Mouse (Mus musculus): ENCODE results near the gene 1700024G13Rik. TPM values are rescaled to one million over a fixed set of nuclear protein-coding genes. Genes with fewer than 3 reads are reported as not detected.

Gene 1700024G13Rik
- polyA plus RNA-seq, 1 experiment from 2014 or later: not detected

Other genes starting within 250 kb of the 1700024G13Rik start
- gene Msmb, start 246.4 kb downstream of the 1700024G13Rik start, polyA plus RNA-seq (2016; fragmentation: Nextera tagmentation; extraction: Ambion mirVana): not detected in 2 replicates
- gene Ncoa4, start 228.5 kb downstream of the 1700024G13Rik start, polyA plus RNA-seq (2016; fragmentation: Nextera tagmentation; extraction: Ambion mirVana): 102 and 112 TPM in 2 replicates
- 370 and 414 TPM in 2 replicates for gene Timm23, start 186.5 kb downstream of the 1700024G13Rik start, polyA plus RNA-seq (2016; fragmentation: Nextera tagmentation; extraction: Ambion mirVana)
- 32.7 and 35.3 TPM in 2 replicates for gene Parg, start 186.4 kb downstream of the 1700024G13Rik start, polyA plus RNA-seq (2016; fragmentation: Nextera tagmentation; extraction: Ambion mirVana)
- gene Ogdhl, start 66.4 kb downstream of the 1700024G13Rik start, polyA plus RNA-seq (2016; fragmentation: Nextera tagmentation; extraction: Ambion mirVana): 15.3 and 22.1 TPM in 2 replicates
- 0.06 and 0.24 TPM in 2 replicates for gene Slc18a3, start 76.5 kb upstream of the 1700024G13Rik start, polyA plus RNA-seq (2016; fragmentation: Nextera tagmentation; extraction: Ambion mirVana)
- 0.06 and 0.10 TPM in 2 replicates for gene Chat, start 77.6 kb upstream of the 1700024G13Rik start, polyA plus RNA-seq (2016; fragmentation: Nextera tagmentation; extraction: Ambion mirVana)
- 16.5 and 23.5 TPM in 2 replicates for gene Ercc6, start 125.1 kb upstream of the 1700024G13Rik start, polyA plus RNA-seq (2016; fragmentation: Nextera tagmentation; extraction: Ambion mirVana)
- gene Prrxl1, start 211.0 kb upstream of the 1700024G13Rik start, polyA plus RNA-seq (2016; fragmentation: Nextera tagmentation; extraction: Ambion mirVana): not detected in 2 replicates